Mouse (Mus musculus): ENCODE measurements at regions not wholly inside any gene's neighbourhood (a gene's known extent, or its start where the extent isn't known, plus 50 kb on each side); places are given as distances from the start of the nearest gene placed in this dataset.

- TF ChIP-seq POLR2A (IDR thresholded peaks at IDR 0.05; ENCODE audit: low read depth, low read length), result no peak
- no peak for TF ChIP-seq CTCF (IDR thresholded peaks at IDR 0.05; ENCODE audit: borderline replicate concordance, insufficient read depth, low read length)
Observed at GRCm38 (mm10) chr3:58233296-58233695, 181.2 kb upstream of the Tsc22d2 start.
